Mouse (Mus musculus) urinary bladder, postnatal 36 days (tissue): ENCODE data around the gene Filip1.

Source experiments
- DNase-seq, 2 experiments: peaks; one replicate each; pipeline ENCODE4 v3.0.0; 2022; ENCODE audit warnings: low spot score in 2 of 2, mixed read lengths in 1 of 2

Gene Filip1

DNA sequence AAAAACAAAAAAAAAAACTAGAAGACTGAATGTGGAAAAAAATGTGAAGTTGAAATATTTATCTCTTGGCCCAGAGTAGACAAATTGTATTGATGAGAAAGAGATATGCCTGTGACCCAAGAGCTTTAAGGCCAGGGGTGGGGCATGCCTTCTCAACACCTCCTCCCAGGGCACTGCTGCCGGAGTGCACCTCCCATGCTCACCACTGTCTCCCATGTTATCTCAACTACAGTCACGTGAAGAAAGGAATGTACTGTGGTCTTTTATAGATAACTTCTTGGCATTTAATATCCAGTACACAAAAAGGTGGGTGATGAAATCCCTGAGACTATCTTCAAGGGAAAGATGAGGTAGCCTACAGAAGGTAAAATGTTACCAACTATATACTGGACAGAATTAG, 64.7 kb downstream of the Filip1 start:
- no peak for DNase-seq

DNA sequence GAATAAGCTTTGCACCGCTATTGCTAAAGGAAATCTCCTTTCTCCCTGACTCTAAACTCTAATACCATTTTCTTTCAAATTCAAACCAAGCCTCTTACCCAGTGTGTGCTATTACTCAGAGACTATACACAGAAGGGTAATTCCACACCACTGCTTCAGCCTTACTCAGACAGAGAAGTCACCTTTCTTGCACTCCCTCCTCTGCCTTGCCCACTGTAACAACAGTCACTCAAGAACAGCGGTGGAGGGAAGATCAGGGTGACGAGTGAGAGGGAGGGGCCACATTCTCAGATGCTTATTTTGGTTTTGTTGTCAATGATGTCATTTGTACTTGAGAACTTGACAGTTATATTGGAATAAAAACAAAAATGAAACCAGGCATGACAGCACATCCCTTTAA, 65.2 kb downstream of the Filip1 start:
- no peak for DNase-seq

DNA sequence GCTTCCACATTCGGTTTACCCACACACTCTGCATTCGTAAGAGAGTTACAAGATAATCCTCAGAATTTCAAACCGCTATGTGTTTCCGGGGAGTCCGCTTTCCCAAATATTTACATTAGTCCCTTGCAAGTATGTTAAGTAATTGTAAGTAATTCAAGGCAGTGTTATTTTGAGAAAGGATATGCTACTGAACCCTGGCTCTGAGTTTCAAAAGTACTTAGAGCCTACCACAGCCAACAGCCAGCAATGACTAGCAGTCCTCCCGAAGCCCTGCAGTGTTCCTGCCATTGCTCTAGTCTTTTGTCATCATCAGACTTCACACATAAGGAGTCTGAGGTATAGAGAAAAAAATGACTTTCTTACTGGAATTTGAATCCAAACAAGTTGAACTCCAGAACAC, 67.8 kb downstream of the Filip1 start:
- DNase-seq: no peak

DNA sequence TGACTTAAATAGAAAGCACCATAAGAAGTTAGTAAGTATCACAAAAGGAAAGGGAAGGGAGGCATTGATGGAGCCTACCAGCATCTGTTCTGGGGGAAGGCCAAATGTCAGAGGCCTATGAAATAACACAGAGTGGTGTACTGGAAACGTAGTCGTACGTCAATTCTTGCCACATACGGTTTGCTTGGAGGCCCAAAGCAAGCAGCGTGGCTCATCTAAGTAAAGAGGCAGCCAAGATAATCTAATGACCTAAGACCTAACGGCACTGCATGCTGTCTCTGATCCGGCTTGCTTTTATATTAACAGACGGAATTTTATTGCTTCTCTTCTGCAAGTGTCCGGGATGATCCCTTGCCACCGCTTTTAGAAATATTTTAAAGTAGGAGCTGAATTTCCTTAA, 68.7 kb downstream of the Filip1 start:
- no peak for DNase-seq

DNA sequence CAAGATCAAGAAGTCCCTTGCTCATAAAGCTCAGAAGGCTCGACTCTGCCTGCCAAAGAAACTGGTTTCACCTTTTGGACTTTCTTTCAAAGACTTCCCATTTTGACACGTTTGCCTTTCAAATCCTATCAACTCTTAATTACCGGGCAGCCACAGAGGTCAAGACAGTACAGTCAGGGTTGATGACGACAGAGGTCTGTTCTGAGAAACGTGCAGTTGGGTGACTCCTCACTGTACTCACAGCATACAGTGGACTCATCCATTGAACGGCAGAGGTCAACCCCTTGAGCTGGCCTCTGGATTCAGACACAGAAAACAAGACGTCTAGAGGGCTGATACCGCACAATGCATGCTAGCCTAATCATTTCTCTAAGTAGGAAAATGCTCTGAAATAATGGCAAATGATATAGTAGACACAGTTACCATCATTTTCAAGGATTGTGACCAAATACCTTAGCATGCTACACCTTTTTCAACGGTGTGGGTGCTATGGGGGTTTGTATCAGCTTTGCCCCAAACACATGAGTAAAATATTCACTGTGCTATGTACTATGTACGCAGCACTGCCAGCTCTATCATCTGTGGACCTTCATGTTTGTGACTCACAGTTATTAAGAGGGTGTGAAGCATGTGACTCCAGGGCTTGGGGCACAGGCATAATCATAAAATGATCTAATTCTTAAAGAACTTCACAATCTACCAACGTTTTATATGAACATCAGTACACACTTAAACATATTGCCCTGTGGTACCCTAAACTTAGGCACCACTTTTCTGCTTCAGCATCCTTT, 74.0 kb downstream of the Filip1 start:
- no peak for DNase-seq

DNA sequence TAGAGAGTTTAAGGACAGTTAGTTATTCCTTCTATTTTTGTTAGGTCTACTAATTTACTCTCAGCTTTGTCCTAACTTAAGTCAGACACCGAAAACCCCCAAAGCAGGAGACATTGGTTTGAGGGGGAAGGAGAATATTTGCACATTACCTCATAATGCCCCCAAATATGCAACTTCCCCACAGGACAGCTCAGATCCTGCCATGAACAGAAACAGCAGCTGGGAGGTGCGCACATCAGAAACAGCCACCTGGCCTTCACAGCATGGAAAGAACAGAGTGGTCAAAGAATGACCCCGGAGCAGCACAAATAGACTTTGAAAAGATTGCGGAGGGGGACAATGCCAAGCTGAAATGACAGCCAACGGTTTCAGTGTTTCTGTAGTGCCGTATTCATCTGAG, 75.1 kb downstream of the Filip1 start:
- DNase-seq: no peak

DNA sequence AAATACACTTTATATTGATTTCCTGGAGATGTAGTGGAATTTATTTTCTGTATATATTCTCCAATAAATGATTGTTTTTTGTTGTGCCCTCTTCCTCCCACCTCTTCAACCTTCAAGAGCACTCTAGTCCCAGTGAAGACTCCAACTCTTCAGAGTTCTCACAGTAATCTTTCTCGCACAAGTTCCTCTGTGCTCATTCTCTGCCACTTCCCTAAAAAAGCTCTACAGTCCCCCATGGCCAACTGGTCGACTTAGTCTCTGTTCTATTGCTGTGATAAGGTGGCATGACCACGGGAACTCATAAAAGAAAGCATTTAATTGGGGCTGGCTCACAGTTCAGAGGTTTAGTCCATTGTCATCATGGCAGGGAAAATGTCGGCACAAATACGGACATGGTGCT, 80.1 kb downstream of the Filip1 start:
- DNase-seq: no peak

DNA sequence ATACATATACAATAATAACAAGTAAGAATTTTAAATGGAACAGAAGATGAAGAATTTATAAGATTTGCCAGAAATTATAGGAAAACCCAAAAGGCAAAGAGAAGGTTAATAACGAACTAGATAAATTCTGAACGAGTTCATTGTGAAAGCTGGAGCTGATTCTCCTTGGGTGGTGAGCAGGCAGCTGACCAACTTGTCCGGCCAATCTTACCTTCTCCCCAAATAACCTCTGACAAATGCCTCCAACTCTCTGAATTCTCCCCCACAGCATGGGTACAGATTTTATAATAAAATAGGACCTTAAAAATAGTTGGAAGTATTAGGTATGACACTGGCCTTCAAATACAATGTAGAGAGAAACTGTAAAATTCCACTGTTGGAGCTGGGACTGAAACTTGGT, 84.6 kb downstream of the Filip1 start:
- no peak for DNase-seq

DNA sequence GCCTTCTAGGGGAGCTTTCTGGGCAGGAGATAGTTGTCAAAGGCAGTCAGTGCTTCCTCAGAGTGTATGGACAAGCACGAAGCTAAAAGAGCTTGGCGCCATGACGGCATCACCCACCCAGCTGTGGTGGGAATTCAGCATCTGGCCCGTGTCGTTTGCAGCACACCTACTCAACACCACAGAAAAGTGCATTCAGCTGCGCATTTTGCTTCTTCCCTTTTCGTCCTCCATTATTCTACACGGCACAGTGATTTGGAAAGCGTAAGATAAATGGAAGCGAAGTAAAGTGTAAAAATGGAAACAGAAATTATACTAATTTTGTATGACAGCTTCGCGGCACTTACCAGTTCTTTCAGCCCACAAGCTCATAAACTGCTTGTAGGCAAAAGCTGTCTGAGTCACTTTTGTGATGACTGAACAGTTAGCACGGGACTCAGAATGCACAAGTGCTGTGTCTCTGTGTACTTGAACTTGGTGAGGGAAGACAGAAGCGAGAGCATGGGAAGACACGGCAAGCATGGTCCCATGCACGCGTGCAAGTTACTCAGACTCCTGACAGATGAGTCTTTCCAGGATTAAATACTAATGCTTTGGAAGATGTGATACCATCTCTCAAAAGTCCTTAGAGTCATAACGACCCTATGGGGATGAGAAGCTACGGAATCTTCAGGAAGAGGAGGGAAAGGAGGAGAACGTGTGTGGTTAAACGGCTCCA, 85.3 kb downstream of the Filip1 start:
- no peak for DNase-seq

DNA sequence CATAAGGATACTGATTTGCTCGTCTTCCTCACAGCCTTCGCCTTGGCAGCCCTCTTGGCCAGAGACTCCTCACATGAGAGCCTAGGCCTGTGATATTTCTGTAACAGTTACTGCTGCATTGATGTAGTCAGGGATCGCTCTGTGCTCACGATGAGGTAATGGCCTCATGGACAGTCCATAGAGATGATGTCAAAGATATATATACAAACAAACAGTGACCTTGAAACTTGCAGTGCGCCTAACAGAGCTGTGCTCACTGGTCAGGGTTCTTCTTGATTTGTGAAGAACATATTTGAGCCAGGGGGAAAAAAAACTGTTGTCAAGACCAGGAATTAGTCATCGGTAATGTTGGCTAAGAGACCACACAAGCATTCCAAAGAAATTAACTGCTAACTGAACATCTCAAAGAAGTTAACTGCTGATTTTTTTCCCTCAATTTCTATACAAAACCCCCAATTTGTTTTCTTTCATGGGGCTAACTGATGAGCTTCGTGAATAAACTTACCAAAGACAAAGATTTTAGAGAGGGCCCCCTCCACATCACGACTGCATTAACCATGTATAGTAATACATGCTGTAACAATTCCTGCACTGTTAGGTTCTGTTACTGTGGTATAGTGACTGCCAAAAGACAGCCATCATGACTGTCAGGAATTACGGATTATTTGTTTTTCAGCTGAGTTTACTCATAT, 86.0 kb downstream of the Filip1 start:
- DNase-seq: no peak

DNA sequence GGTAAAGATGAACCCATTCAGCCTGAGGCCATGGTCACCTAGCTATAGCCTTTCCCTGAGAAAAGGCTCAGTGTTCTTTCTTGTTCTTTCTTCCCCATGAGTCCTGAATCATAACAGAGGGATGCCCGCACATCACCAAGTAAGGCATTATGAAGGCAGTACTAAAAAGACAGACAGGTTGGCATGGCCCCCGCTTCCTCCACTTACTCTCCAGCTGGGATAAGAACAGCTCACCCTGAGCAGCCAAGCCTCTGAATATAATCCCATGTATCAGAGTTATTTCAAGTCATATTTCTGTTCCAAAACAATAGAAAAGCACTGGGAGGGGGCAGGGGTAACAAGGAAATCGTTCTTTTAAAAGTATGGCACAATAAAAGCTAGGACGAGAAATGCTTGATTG, 86.7 kb downstream of the Filip1 start:
- DNase-seq: no peak

DNA sequence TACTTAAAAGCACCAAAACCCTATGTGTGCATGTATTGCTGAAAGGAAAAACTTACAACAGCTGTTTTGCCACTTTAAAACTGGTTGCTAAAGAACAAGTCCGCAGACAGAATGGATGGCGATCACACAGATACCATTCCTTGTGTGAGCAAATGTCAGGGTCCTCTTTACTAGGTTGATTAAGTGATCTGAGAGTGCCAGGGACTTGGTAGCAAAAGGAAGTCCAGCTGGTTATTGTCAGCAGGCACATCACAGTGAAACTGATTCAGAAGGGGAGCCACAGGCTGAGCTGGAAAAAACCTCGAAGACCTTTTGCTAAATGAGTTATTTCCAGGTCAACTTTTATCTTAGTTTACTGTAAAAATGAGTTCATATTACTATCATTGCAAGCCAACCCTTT, 89.4 kb downstream of the Filip1 start:
- DNase-seq: no peak

DNA sequence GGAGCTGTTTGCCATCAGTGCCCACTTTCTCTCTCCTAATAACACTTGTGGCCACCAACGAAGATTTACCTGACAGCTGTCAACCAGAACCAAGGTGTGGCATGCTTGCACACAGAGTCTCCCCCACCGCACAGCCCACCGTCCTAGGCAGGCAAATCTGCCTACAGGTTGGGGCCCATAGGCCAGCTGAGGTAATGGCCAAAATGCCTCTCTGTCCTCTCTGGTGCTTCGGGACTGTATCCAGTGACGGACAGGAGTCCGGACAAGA, 90.2 kb downstream of the Filip1 start:
- DNase-seq: no peak

DNA sequence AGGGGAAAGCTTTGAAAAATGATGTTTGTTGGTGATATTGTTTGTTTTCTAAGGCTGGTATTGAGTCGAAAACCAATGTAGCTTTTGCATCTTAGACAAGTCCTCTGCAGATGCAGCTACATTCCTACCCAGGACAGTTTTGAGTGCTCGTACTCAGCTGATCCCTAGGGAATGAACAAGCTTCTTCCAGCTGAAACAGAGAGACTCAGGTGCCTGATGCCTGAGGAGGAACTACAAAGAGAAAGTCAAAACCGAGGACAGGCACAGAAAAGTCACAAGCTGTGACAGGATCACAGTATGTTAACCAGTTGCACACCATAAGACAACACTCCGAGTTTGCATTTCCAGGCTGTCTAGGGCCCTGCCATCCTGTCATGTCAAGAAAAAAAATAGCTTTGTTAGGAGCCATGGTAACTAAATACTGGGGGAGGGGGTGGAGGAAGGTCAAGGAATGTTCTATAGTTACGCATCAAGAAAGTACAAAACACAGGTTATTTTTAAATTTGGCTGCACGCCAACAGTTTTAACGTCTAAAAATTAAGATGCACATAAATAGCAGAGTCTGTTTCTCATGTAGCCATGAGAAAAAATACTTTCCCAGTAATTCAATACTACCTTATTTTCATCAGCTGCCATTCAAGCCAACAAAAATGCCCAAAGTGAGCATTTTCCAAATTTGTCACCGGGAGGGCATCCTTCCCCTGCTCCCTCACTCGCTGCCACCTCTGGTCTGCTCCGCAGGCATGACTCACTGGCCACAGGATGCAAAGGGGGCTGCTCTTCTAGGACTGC, 90.8 kb downstream of the Filip1 start:
- no peak for DNase-seq

DNA sequence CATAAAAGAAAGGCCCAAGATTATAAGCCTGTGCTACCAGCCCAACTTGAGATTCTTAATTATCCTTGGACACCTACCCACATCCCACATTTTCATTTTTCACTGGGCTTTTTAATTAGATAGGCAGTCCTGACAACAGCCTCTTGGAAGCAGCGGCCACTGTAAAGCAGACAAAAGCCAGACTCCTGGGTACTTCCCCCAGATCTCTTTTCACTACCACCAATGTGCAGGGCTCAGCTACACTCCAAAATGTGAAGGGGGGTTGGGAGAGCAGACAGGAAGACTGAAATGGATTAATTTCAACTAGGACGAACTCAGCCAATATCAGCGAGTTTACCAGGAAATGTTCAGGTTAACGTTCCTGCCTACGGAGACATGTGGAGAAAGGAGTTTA, 92.1 kb downstream of the Filip1 start:
- no peak for DNase-seq

DNA sequence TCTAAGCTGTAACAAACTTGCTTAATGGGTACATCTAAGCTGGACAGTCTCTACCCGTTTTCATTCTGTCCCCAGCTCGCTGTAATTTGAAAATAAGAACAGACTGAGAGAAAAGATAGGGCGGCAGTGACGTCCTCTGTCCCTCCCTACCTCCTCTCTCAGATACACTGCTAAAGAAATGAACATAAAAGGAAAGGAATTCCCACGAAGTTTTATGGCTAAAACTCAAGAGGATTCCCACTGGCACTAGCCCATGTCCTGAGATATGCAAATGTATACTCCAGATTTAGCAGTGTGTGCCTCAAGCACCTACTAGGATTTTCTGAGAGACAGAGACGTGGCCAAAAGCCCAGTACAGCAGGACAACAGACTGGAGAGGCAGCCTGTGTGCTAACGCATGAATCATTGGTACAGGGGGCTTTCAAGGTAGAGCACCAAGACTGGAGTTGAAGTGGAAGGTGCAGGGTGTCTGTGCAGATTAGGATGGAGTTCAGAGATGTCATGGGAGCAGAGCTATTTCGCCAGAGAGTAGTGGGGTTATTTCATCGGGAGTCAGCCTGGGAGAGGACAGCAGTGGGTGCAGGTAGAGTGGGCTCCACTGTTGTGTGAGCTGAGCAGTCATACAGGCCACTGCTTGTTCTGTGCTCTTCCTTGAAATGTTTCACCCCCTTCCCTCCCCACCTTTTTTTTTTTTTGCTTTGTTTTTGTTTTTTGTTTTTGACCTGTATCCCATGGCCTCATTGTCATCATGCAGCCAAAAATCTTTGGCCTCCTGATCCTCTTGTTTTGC, 92.7 kb downstream of the Filip1 start:
- no peak for DNase-seq

DNA sequence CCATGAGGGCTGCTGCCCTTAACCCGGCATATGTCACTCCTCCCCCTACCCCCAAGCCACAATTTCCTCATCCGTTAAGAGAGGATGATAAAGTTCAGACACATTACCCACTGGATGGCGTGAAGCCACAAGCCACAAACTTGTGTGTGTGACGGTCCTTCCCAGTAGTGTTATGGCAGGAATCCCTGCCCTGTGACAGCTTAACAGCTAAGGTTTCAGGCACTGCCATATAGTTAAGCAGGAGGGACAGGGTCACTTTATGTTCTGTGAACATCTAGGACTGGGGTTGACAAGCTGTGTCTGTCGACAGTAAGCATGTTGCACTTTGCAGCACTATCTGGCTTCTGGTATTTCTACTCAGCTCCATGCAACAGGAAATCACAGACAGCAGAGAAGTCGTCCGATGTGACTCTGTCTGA, 93.3 kb downstream of the Filip1 start:
- DNase-seq: no peak

DNA sequence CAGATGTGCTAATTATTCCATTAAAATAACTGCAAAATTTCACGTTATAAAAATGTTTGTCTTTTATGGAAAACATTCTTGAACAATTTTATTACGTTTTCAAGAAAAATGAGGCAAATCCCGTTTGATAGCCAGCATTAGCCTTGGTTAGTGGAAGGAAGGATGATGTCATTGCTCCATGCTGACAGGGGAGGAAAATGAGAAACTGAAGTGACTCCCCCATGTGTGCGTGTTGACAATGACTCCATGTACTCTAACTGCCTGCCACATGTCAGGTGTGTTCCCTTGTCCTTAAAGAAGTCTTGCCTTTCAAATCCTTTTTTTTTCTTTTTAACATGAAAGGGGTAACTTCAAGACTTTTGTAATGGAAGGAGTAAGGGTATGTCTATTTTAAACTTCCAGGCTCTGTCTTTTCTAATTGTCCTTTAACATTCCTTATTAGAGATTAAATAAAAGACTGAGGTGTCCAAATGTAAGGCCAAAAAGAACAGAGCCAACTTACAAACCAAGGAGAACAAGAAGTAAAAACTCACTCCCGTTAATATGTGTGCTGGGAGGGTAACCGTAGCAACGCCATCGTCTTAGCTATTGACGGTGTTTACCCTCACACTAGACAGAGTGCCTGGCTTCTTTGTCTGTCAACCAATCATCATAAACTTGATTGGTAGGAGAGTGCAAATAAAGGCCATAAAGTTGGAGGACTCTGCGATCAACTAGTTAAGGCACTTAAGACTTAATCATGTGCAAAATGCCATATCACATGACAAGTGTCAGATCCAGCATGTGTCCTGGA, 94.1 kb downstream of the Filip1 start:
- DNase-seq: no peak

DNA sequence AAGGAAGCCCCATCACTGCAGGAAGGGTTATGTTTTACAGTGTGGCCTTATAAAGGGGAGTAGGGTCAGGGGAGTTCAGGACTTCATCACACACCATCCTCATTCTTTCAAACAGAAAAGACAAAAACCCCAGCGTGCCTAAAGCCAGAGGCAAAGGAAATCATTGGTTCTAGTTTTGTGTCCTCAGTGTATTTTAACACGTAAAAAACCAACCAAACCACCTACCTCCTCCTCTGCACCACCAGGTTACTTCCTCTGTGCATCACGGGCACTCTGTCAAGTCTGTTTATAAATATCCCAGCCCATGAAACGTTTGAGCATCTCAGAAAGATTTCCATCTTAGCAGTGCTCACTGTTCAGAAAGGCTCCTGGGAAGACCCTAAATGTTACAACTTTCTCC, 98.4 kb downstream of the Filip1 start:
- no peak for DNase-seq

DNA sequence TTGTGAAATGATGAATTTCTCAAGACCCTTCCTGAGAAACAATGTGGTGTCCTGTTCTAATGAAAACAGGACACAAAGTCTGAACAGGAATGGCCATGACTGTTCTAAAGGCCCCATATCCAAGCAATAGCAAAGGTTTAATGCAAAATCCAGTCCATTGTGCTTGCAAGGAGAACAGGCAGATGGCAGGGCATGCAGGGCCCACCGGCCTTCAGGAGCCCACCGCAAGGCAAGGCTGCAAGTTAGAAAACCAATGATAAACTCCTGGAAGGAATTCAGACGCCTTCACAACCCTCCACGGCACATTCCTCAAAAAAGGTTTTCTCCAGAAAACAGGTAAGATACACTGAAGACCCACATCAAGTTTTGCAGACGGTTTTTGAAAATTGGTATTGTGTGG, 99.7 kb downstream of the Filip1 start:
- no peak for DNase-seq

DNA sequence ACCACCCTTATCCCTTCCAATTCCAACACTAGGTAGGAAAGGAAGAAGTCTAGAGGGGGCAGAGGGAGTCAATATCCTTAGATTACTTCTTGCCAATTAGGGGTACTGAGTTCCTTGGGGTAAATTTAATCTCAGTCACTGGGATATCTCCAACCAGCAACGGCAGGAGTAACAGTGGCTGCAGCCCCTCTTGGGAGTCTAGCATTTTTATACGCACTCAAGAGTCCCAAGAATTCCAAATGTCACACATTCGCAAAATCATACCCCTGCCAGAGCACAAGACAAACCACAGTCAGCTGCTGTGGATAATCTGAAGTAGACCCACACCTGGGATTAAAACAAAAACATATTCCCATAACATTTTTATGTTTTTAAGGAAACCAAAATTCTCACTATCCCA, 102.5 kb downstream of the Filip1 start:
- DNase-seq: no peak
